Mouse (Mus musculus) mesoderm, embryonic 11.5 days (tissue): Measurements from ENCODE around the gene Cldn6.

Experiments
- DNase-seq: peaks from one replicate; pipeline ENCODE4 v3.0.0-alpha.2; 2012; ENCODE audit warnings: low read depth, low spot score

Gene Cldn6

DNA sequence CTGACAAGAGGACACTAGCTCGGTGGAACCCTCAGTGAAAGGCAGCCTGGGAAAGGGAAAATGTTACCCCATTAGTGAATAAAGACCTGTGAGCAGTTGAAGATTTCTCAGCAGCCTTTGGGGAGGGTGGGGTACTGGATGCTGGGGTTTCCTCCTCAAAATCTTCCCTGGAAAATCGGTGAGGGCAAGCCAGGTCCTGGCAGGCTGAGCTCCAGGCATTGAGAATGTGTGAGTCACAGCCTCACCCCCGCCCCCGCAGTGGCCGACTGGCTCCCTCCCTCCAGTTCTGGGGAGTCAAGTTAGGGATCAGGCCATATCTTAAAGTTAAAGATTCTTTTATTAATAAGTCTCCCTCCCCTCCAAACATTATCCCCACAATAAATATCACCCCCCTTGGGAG lies 3.9 kb upstream of the Cldn6 start:
- DNase-seq = no peak

DNA sequence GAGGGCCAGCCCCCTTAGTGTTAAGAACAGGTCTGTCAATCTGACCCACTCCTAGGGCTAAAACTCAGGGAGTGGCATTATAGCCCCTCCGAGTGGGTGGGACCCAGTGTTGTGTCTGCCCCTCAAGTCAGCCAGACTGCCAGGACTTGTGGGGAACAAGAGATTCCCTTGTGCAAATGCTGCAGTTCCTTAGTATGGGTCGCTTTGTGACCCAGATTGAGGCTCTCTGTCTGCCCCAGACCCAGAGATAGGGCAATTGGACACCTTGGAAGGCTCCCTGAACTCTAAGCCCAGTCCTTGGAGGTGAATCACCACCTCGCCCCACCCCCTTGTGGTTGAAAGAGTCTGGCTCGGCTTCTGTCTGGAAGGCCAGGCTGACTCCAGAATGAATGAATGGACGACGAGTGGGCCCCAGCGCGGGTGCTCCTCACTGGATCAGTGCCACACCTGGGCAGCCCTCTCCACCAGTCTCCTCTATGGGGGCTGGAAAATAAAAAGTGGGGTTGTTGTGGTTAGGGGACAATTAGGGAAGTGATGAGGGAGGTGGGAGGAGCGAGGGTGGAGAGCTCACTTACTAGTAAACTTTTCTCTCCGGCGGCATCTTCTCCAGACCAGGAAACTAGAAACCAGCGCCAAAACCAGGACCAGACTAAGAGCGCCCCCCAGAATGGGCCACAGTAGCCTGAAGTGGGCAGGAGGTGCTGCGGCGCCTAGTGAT lies 3.3 kb upstream of the Cldn6 start:
- DNase-seq = no peak

DNA sequence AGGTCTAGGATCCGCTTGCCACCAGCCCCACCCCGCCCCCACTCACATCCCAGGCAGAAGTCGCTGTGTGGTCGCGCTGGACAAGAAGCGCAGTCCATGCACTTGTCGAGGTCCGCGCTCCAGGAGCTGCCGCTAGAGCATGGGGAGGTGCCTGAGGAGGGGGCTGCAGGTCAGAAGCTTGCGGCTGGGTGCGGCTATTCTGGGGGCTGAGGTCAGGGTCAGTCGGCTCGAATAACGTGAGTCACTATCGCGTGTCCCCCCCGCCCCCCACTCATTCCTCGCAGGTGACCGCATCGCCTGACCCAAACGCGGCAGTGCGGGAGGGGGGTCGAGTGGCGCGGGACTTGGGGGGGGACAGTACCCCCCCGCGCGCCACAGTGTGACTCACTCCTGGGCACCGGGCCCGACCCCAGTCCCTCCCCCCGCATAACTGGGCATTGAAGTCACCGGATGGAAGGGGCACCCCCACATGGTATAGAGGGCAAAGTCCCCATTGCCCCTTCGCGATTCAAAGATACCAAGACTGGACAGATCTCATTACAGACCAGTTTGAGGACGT lies 2.5 kb upstream of the Cldn6 start:
- no peak for DNase-seq

DNA sequence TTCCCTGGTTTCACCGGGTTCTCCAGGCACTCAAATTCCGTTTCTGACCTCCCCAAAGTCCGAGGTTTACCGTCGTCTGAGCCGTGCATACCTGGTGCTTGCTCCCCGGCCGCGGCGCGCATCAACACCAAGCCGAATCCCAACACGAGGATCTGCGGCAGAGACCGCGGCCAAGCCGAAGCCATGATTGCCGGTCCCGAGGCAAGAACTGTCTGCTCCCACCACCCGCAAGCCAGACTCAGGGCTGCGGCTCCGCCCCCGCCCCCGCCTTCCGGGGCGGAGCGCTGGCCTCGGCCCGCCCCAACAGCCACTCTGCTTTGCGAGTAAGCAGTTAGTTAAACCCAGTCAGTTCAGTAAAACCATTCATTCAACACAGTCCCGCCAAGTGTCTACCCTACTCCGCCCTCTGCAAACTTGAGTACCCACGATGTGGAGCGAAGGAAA lies 1.8 kb upstream of the Cldn6 start, which contains the start of gene Tnfrsf12a:
Gene Tnfrsf12a (minus strand): TSS at position 233 of the 444 bp plus-strand sequence.
- DNase-seq = peak; percentile 81

DNA sequence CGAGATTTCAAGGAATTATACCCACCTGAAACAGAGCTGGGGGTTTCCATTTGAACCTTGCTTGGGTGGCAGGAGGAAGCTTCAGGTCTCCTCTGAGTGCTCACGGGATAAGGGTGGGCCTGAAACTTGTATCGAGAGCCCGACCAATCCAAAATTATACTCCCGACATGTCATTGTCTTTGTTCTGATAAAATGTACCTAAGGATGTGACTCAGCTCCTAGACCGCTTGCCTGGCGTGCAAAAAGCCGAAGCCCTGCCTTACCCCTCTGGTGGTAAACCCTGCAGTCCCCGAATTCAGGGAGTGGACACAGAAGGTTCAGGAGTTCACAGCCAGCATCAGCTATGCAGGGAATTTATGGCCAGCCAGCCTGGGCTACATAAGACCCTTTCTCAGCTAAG lies 1.3 kb downstream of the Cldn6 start:
- DNase-seq = no peak

DNA sequence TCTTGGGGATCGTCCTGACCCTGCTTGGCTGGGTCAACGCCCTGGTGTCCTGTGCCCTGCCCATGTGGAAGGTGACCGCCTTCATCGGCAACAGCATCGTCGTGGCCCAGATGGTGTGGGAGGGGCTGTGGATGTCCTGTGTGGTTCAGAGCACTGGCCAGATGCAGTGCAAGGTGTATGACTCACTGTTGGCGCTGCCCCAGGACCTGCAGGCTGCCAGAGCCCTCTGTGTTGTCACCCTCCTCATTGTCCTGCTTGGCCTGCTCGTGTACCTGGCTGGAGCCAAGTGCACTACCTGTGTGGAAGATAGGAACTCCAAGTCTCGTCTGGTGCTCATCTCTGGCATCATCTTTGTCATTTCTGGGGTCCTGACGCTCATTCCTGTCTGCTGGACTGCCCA lies 2.0 kb downstream of the Cldn6 start:
- DNase-seq = no peak

DNA sequence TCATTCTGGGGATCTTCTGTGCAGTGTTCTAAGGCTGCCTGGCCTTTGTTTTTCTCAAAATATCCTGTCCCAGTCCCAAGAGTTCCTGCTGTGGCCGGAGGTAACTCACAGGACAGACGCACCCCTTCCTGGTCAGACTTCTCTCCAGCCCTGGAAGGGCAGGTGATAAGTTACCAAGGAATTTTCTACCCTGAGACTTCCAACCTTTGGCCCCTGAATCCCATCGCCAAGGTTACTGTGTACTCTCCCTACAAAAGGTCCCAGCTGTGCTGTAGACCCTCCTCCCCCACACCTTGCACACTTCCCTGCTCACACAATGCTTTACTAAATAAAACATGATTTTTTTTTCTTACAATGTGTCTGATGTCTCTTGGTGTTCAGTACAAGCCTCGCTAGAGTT lies 3.0 kb downstream of the Cldn6 start:
- no peak for DNase-seq

DNA sequence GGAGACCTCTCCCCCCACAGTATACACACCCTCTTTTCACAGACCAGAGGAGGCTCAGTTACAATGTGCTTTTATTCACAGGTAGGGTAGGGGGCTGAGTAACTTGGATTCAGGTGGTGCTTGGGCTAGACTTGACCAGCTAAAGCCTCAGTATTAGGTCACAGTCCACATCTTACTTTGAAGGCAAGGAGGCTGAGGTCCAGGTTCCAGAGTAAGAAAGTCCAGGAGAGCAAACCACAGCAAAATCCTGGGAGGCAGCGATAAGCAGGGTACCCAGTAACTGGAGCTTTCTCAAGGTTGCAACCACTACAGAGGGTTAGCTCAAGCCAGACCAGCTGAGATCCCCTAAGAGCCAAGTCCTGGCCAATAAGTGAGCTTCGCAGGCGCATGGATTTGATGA lies 3.5 kb downstream of the Cldn6 start:
- no peak for DNase-seq

DNA sequence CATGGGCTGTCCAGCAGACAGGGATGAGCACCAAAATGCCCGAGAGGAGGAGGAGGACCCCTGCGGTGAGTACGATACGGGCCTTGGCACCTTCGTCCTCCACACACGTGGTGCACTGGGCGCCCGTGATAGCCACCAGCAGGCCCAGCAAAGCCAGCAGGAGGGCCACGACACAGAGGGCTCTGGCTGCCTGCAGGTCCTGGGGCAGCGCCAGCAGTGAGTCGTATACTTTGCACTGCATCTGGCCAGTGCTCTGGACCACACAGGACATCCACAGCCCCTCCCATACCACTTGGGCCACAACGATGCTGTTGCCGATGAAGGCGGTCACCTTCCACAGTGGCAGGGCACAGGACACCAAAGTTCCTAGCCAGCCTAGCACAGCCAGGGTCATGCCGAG lies 4.2 kb downstream of the Cldn6 start:
- DNase-seq = no peak

DNA sequence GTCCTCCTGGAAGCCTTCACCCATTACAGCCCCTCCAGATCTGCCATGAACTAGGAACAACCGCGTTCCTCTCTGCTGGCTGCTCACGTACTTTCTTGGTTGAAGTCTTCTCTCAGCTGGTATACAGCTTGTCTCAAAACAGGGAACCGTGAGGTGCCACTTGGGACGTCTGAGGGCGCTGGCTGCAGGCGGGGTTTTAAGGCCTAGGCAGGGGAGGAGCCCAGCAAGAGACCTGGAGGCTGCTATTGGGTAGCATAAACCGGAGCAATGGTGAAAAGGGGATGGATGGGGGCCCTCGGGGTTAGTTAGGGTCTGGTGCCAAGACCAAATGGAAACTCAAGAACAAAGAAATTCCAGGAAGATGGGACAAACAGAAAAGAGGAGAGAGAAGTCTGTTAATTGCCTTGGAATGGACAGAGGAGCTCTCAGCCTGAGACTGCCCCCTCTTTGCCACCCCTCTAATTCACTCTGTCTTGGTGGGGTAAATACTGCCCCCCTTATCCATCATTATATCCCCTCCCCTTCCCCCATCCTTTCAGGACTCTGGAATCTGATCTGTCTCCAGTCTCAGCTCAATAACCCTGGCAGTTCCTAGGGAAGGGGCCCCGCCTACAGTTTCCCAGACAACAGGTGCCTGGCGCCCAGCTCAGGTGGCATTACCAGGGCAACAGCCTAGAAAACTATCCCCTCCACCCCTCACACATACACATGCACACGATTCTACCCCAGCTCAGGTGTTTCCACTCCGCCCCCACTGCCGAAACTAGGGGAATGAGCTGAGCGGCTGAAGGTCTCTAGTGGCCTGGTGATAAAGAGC lies 5.0 kb downstream of the Cldn6 start, which contains the start of gene Cldn9:
Gene Cldn9 (minus strand): TSS at position 171 of the 817 bp plus-strand sequence.
- DNase-seq = no peak

DNA sequence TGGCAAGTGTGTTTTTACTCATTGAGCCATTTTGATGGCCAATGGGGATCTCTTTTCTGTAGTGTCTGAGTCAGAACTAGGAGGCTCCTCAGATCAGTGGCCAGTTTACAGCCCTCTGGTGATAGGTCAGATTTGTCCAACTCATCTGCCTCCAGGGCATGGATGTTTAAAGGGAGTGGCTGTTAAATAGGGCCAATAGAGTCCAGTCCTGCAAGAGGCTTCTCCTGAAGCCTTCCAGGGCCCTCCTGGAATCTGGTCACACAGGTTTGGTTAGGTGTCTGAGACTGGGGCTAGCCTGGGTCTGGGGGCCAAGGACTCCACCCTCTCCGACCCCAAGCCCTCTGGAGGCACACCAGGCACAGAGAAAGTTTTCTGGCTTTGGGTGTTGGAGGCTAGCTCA lies 15.4 kb downstream of the Cldn6 start:
- DNase-seq = no peak

DNA sequence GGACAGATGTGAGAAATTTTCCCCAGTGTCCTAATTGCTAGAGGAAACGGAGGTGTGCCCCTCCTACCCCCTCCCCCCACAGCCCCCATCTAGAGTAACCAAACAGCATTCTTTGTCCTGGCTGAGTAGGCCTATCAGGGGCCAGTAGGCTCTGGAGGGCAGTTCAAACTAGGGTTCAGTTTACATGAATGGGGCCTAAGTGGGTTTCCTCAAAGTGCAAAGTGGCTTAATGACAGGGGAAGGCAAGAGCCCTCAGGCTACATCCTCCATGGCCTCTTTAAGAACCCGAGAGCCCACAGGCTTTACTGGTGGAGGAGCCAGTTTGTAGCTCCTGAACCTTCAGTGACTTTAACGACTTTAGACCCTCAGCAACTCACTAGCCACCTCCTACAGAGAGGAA lies 16.8 kb downstream of the Cldn6 start:
- DNase-seq = no peak

DNA sequence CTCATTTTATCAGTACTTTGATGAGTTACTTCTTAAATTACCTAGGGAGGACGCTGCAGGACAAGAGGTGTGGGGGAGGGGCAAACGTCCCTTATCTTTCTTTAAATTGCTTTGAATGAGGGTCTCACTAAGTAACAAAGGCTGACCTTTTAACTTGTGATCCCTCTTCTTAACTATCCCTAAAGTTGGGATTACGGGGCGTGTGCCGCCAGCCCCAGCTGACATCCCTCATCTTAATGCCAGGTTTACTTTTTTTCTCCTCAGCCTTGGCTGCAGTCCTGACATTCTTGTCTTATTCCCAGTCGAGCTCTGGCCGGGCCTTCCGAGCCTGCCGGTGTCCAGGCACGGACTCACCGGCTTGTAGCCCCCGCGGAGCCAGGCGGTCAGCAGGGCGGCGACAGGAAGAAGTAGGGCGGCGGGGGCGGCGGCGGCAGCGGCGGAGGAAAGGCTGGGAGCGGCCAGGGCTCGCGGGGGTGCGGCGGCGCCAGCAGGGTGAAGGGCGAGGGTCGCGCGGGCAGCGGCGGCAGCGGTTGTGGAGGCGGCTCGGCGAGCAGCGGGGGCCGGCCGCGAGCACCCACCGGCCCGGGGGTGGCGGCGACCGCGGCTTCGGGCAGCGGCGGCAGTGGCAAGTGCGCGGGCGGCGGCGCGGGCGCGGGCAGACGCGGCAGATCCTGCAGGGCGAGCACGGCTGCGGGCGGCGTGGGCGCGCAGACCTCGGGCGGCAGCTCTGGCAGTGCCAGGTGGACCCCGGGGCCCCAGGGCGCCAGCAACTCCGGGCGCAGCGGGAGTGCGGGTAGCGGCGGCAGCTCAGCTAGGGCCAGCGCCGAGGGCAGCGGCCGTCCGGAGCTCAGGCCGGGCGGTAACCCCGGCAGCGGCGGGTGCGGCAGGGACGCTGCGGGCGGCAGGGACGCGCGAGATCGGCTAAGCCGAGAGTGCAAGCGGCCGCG lies 20.4 kb downstream of the Cldn6 start:
- no peak for DNase-seq

DNA sequence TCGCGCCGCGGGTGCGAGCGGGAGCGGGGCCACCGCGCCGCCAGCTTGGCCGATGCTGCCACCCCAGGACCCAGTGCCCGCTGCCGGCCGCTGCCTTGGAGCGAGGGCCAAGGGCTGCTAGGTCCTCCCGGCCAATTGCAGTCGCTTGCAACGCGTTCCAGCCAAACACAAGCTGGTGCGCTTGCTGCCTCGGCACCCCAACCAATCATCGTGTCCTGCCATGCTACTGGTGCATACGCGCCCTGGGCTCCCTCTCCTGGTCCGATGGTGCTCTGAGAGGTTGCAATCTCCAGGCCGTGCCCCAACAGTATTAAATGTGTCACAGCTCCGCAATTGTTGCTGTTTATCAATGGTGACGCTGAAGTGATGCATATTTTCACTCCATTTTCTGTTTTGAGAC lies 21.0 kb downstream of the Cldn6 start:
- DNase-seq = peak; percentile 93

DNA sequence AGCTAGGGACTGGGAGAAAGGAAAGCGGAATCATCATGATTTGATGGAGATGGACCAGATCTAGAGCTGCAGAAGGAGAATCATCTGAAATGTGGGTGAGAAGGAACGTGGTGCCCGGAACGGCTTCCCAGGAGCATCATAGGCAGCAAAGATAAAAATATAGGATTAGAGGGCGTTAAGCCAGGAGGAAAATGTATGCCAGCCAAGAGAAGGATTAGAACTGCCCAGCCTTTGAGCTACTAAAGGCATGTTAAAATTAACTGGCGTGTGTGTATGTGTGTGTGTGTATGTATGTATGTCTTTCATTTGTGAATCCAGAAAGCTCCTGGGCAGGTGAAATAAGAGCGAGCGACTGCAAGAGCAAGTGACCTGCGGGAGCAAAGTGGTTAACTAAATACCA lies 24.3 kb downstream of the Cldn6 start:
- DNase-seq = no peak

DNA sequence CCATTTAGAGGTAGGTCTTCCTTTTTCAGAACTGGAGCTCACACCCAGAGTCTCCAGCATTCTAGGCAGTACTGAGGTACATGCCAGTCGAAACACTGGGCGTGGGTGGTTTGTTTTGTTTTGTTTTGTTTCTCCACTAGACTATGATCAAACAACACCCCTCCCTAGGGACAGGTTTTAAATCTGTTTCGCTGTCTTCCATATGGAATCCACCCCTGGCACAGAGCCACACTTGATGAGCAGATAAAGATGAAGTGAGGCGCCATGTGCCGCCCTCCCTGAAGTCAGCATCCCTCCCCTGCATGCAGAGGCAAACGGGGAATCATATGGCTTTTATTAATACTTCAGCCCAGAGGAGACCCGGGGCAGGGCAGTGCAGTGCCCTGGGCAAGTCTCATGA lies 25.7 kb downstream of the Cldn6 start:
- DNase-seq = no peak

DNA sequence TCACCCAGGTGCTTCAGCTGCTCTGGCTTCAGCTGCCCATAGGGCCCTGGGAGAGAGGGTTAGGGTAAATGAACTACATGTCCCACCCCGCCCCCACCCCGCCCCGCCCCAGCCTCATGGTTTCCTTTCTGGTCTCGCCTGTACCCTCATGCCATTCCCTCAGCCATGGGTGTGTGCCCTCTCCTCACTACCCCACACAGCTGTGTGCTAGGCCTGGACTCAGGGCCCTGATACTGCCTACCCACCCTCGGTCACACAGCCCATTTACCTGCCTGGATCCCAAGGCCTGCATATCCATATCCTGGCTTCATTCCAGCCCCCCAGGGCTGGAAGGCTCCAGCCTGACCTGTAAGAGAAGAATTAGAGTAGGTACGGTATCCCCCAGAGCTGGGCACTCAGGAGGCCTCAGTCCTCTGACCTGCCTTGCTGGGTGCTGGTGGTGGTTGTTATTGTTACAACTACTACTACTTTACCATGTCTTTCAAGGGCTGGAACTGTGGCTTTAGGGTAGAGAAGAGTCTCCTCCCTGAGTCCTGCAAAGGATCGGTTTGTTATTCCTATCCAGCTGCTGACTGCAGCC lies 26.6 kb downstream of the Cldn6 start:
- no peak for DNase-seq

DNA sequence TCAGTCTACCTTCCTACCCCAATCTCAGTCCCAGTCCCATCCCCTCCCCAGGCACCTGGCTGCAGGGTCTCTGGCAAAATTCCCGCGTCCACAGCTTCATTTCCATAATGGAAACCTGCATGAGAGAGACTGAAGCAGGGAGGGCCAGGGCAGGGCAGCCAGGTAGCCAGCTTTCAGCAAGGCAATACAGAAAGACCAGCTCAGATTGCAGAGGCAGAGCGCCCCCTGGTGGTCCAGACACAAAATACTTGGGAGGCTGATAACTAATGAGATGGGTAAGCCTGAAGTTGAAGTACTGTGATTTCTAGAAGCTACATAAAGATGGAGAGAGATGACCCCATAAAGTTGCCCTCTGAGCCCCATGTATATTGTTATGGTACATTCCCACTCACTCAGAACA lies 27.2 kb downstream of the Cldn6 start:
- DNase-seq = peak; percentile 81

DNA sequence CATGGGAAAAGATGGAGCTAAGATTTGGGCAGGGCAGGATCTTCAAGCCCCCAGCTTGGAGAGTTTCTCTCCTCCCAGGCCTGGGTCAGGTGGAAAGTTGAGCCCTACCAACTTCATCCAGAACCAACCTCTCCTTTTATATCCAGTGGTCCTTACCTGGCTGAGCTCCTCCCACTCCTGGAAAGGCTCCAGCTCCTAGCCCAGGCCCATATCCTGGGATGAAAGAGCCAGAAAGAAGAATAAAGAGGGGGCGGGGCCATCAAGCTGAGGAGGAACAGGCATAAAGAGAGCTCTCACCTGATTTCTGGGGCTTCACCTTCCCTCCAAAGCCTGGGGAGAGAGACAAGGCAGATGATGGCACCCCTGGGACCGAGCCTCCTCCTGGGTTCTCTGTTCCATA lies 38.0 kb downstream of the Cldn6 start:
- no peak for DNase-seq

DNA sequence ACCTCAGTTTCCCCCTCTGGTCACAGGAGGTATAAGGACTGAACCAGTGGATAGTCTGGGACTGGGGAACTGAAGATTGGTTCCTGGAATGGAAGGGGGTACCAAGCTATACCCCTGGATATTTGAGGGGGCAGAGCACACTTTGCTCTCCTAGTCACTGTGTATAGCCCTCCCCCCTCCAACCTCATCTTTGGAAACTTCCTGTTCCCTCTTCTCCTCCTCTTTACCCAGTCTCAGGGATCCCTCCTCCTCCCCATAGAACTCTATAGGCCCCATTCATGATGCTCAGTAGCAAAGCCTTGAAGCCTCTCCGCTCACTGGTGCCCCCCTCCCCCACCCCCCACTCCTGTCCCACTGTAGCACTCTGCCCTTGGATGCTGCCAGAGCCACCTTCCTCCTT lies 40.4 kb downstream of the Cldn6 start:
- DNase-seq = no peak

DNA sequence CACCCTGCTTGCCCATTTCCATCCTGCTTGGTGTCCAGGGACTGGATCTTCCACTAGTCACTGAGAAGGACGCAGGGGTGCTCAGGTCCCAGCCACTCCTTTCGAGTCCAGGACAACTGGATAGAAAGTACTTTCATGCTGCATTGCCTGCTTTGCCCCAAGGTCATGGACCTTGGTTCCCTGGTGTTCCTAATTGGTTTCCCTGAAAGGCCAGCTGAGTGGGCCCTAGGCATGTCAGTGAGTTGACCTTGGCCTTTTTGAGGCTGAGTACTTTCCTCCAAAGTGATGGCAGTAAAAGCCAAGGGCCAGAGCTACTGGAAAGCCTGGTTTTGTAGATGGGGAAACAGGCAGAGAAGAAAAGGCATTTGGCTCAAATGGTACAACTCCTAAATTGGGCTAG lies 42.8 kb downstream of the Cldn6 start:
- DNase-seq = no peak
